Mouse (Mus musculus): ENCODE measurements around the gene P2rx4.

DNA sequence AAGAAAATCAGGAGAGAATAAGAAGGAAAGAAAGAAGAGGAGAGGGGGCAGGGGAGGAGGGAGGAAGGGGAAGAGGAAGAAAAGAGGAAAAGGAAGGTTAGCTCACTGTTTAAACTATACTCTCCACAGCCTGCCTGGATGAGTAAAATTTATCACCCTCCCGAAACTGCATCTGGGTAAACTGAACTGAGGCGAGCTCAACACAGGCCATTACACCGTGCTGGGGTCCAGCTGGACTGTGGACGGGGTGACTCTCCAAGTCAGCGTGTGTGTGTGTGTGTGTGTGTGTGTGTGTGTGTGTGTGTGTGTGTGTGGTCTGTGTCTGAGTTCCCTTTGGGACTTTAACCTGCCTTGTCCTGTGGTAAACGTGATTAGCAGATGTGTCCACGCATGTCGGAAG is 31.3 kb upstream of the P2rx4 start:
- TF ChIP-seq CTCF (IDR thresholded peaks at IDR 0.05; ENCODE audit: insufficient read depth, low read depth, low read length) (no peak), POLR2A (IDR thresholded peaks at IDR 0.05; ENCODE audit: insufficient read depth, low read depth, low read length) (no peak)

Data from olfactory bulb, adult 2 months (tissue).